Comparison of ENCODE assay signal across 9 mouse cellular contexts in genomic region chr8:26622311-26623052, GRCm38 (mm10).
DNase-seq lines count a peak whose midpoint lies in the region; ATAC-seq and TF ChIP-seq lines count a peak whose summit lies in the region.
"Had no signal": no experiment of that assay in that cellular context is flagged by ENCODE, and none has a peak within 500 bp of the region (broad histone marks: within the 10 kb centered on the region; RNA-seq: fewer than 3 reads in every experiment).

No protein-coding gene starts in this region.

- peak; percentile 75 for DNase-seq in lung, embryonic 14.5 days
- no peak for DNase-seq in lung, postnatal 10 days
- no peak for DNase-seq in spleen, adult 12 weeks (ENCODE audit: low spot score)
- no peak for DNase-seq in gastrocnemius, adult 18-20 months (ENCODE audit: low spot score)
- DNase-seq in heart, postnatal 4 days: no peak

- peak; percentile 71 for ATAC-seq in lung, embryonic 14.5 days (ENCODE audit: insufficient read depth)
- peak; percentile 45; the same call in 1 of the 2 replicates for ATAC-seq in forebrain, embryonic 13.5 days
- no peak for ATAC-seq in limb, embryonic 13.5 days (ENCODE audit: low FRiP score, low read depth)
- ATAC-seq in stomach, embryonic 16.5 days (ENCODE audit: insufficient read depth, low FRiP score): peak; percentile 78; the same call in 1 of the 2 replicates

- H3K4me3 ChIP-seq in lung, embryonic 14.5 days (ENCODE audit: low read depth, low read length): no peak overlapping the region
- peak overlapping the region; percentile 7; the same call in 1 of the 2 replicates for H3K4me3 ChIP-seq in forebrain, embryonic 13.5 days
- no peak overlapping the region for H3K4me3 ChIP-seq in limb, embryonic 13.5 days
- H3K4me3 ChIP-seq in stomach, embryonic 16.5 days (replicated peaks; ENCODE audit: low read length): 0 out of 2 replicates have a peak overlapping the region, but pooled peaks have one; percentile 0

- no peaks in the 10 kb centered on the region for H3K4me1 ChIP-seq in lung, embryonic 14.5 days (ENCODE audit: insufficient read depth)
- H3K4me1 ChIP-seq in forebrain, embryonic 13.5 days: peaks cover 24% of the 10 kb centered on the region
- H3K4me1 ChIP-seq in limb, embryonic 13.5 days: peaks cover 32% of the 10 kb centered on the region
- H3K4me1 ChIP-seq in stomach, embryonic 16.5 days (ENCODE audit: control insufficient read depth, insufficient read depth, low read length): peaks cover 20% of the 10 kb centered on the region

- 8% methylated on average over 12 of the region's 12 CpGs for WGBS in lung, embryonic 14.5 days
- WGBS in forebrain, embryonic 13.5 days: 10% methylated on average over 12 of the region's 12 CpGs
- WGBS in limb, embryonic 13.5 days: 17% methylated on average over 12 of the region's 12 CpGs
- 18% methylated on average over 12 of the region's 12 CpGs for WGBS in stomach, embryonic 16.5 days

- H3K4me2 ChIP-seq in lung, embryonic 14.5 days: peak overlapping the region; percentile 47
- peak overlapping the region; percentile 48 for H3K4me2 ChIP-seq in forebrain, embryonic 13.5 days
- peak overlapping the region; percentile 43 for H3K4me2 ChIP-seq in limb, embryonic 13.5 days (replicated peaks)
- H3K4me2 ChIP-seq in stomach, embryonic 16.5 days (ENCODE audit: low read depth, low read length): peak overlapping the region; percentile 26; the same call in 1 of the 2 replicates

- no peak for TF ChIP-seq CTCF in lung, embryonic 14.5 days (IDR thresholded peaks at IDR 0.05; ENCODE audit: low read depth)

- H3K27ac ChIP-seq in lung, embryonic 14.5 days (ENCODE audit: low read depth): no peak overlapping the region
- no peak overlapping the region for H3K27ac ChIP-seq in forebrain, embryonic 13.5 days
- no peak overlapping the region for H3K27ac ChIP-seq in limb, embryonic 13.5 days
- H3K27ac ChIP-seq in stomach, embryonic 16.5 days (ENCODE audit: low read length): peak overlapping the region; percentile 8; the same call in 1 of the 2 replicates

- no peaks in the 10 kb centered on the region for H3K9me3 ChIP-seq in lung, embryonic 14.5 days (ENCODE audit: low read depth, low read length)
- H3K9me3 ChIP-seq in forebrain, embryonic 13.5 days (replicated peaks): no peaks in the 10 kb centered on the region
- H3K9me3 ChIP-seq in limb, embryonic 13.5 days: no peaks in the 10 kb centered on the region
- no peaks in the 10 kb centered on the region for H3K9me3 ChIP-seq in stomach, embryonic 16.5 days (replicated peaks; ENCODE audit: control insufficient read depth, low read length)
- H3K9me3 ChIP-seq: G1E had no signal

- H3K27me3 ChIP-seq in lung, embryonic 14.5 days (ENCODE audit: insufficient read depth, low read length): peaks cover 7% of the 10 kb centered on the region; the same call in 1 of the 2 replicates
- no peaks in the 10 kb centered on the region for H3K27me3 ChIP-seq in forebrain, embryonic 13.5 days
- peaks cover 32% of the 10 kb centered on the region for H3K27me3 ChIP-seq in limb, embryonic 13.5 days
- H3K27me3 ChIP-seq in stomach, embryonic 16.5 days (ENCODE audit: control insufficient read depth, insufficient read depth, low read length): no peaks in the 10 kb centered on the region

- no peak overlapping the region for H3K9ac ChIP-seq in lung, embryonic 14.5 days
- peak overlapping the region; percentile 45 for H3K9ac ChIP-seq in forebrain, embryonic 13.5 days
- no peak overlapping the region for H3K9ac ChIP-seq in limb, embryonic 13.5 days
- no peak overlapping the region for H3K9ac ChIP-seq in stomach, embryonic 16.5 days (ENCODE audit: low read length)

- H3K36me3 ChIP-seq in lung, embryonic 14.5 days (ENCODE audit: insufficient read depth): no peaks in the 10 kb centered on the region
- H3K36me3 ChIP-seq in forebrain, embryonic 13.5 days (ENCODE audit: poor library complexity, severe bottlenecking): no peaks in the 10 kb centered on the region
- H3K36me3 ChIP-seq in limb, embryonic 13.5 days: no peaks in the 10 kb centered on the region
- H3K36me3 ChIP-seq in stomach, embryonic 16.5 days (ENCODE audit: control insufficient read depth, insufficient read depth, low read length): no peaks in the 10 kb centered on the region
- H3K36me3 ChIP-seq: G1E had no signal

Comparison
In these comparisons a context has a peak if more than half of its experiments do, and no peak if none do; other contexts are left out.
1. H3K4me3 ChIP-seq: peak in forebrain, embryonic 13.5 days (single experiment) and stomach, embryonic 16.5 days (single experiment); none in lung, embryonic 14.5 days (single experiment) and limb, embryonic 13.5 days (single experiment).
2. Peak in every context shown above with its lines, with median percentiles within 50 percentile points of each other: H3K4me2 ChIP-seq.